Mouse (Mus musculus): ENCODE data around the gene Hdgfl2. TPM values are rescaled to one million over a fixed set of nuclear protein-coding genes. Genes with fewer than 3 reads are reported as not detected.
A peak's percentile ranks its signal among the peaks of the same experiment; 100 is the strongest.

Gene Hdgfl2
- total and polyA plus RNA-seq, 3 experiments: 31.1 to 174 (median 76.0) TPM

DNA sequence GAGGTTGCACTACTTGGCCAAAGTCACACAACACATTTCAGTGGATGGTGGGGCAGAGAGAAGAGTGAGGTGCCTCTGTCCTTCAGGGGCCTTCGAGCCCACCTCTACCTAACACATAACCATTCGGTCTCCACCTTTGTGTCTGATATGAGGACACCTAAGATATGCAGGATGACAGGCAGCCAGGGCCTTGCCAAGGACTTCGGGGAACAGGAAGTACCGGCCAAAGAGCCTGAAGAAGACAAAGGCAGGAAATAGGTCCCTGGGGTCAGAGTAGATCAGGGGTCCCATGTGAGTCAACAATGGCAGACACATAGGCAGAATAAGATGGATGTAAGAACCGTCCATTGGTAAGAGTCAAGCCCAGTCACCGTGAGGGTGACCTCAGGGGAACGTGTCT is 57.1 kb downstream of the Hdgfl2 start:
- Histone ChIP-seq H3K36me3 (replicated peaks) (peaks cover 2% of the 10 kb centered on the region), H3K4me3 (ENCODE audit: low read depth, low read length) (no peak overlapping the region), H3K9me3 (replicated peaks) (0 out of 2 replicates have a peak, but pooled peaks cover 3% of the 10 kb centered on the region), H3K4me1 (ENCODE audit: insufficient read depth, low read depth, low read length) (peaks cover 47% of the 10 kb centered on the region), H3K27me3 (ENCODE audit: insufficient read depth, low read length) (peaks cover 52% of the 10 kb centered on the region)
- TF ChIP-seq CTCF (IDR thresholded peaks at IDR 0.05; ENCODE audit: low read depth, low read length) (no peak), TAL1 (conservative IDR thresholded peaks at IDR 0.05; ENCODE audit: low read depth, low read length) (no peak), GATA2 (IDR thresholded peaks at IDR 0.05; ENCODE audit: borderline replicate concordance, low read depth, low read length) (no peak), POLR2AphosphoS5 (IDR thresholded peaks at IDR 0.05; ENCODE audit: insufficient replicate concordance, low read depth, low read length) (no peak), GATA1 (IDR thresholded peaks at IDR 0.05; ENCODE audit: borderline replicate concordance, low read length) (no peak)
- DNase-seq (ENCODE audit: low spot score) (no peak), ATAC-seq (ENCODE audit: extremely low read depth, insufficient number of reproducible peaks, low FRiP score, poor library complexity, severe bottlenecking) (no peak)

DNA sequence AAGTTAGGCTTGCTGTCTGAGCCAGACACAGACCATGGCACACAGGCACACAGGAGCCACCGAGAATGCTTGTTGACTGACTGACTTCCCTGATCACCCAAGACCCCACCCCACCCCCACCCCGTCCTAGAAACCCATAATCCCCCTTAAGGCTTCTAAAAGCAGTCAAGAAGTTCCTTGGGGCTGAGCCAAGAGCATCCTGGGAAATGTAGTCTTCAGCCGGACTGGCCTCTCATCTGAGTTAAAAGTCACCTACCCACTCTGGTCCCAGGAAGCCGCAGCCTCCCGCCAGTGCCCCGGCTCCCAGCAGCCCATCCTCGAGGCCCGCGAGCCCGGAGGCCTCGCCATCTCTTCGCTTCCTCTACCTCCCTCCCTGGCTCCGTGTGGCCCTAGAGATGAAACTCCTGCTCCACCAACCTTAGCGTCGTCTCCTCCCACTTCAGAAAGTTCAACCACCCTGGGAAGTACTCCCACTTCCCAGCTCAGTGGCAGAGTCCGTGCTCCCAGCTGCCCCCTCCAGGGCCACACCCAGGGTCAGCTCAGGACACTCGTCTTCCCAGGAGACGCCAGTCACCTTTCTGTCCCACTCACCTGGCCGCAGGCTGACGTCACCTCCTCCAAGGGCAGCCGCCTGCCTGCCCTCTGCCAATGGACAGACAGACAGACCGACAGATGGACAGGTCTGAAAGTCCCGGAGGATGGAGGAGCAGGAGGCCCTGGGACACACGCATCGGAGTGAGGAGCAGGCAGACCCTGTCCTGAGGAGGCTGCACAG is 58.6 kb downstream of the Hdgfl2 start:
- no peak for TF ChIP-seq GATA2 (IDR thresholded peaks at IDR 0.05; ENCODE audit: borderline replicate concordance, low read depth, low read length)
- TF ChIP-seq CTCF (IDR thresholded peaks at IDR 0.05; ENCODE audit: low read depth, low read length): no peak
- TF ChIP-seq POLR2AphosphoS5 (IDR thresholded peaks at IDR 0.05; ENCODE audit: insufficient replicate concordance, low read depth, low read length): no peak
- no peak for DNase-seq (ENCODE audit: low spot score)
- Histone ChIP-seq H3K36me3 (replicated peaks) (no peaks in the 10 kb centered on the region), H3K9me3 (replicated peaks) (0 out of 2 replicates have a peak, but pooled peaks cover 3% of the 10 kb centered on the region), H3K27me3 (ENCODE audit: insufficient read depth, low read length) (peaks cover 62% of the 10 kb centered on the region), H3K4me3 (ENCODE audit: low read depth, low read length) (no peak overlapping the region), H3K4me1 (ENCODE audit: insufficient read depth, low read depth, low read length) (peaks cover 45% of the 10 kb centered on the region)
- ATAC-seq (ENCODE audit: extremely low read depth, insufficient number of reproducible peaks, low FRiP score, poor library complexity, severe bottlenecking): no peak

GRCm38 (mm10) chr17:56139355-56139754 is 59.9 kb downstream of the Hdgfl2 start:
- ATAC-seq (ENCODE audit: extremely low read depth, insufficient number of reproducible peaks, low FRiP score, poor library complexity, severe bottlenecking): no peak
- TF ChIP-seq POLR2AphosphoS5 (IDR thresholded peaks at IDR 0.05; ENCODE audit: insufficient replicate concordance, low read depth, low read length) (no peak), CTCF (IDR thresholded peaks at IDR 0.05; ENCODE audit: low read depth, low read length) (no peak), GATA2 (IDR thresholded peaks at IDR 0.05; ENCODE audit: borderline replicate concordance, low read depth, low read length) (no peak), TAL1 (conservative IDR thresholded peaks at IDR 0.05; ENCODE audit: low read depth, low read length) (no peak), GATA1 (IDR thresholded peaks at IDR 0.05; ENCODE audit: borderline replicate concordance, low read length) (no peak)
- peaks cover 34% of the 10 kb centered on the region for H3K4me1 ChIP-seq (ENCODE audit: insufficient read depth, low read depth, low read length)
- peak overlapping the region; percentile 68; the same call in 1 of the 2 replicates for H3K4me3 ChIP-seq (ENCODE audit: low read depth, low read length)
- H3K9me3 ChIP-seq (replicated peaks): 0 out of 2 replicates have a peak, but pooled peaks cover 3% of the 10 kb centered on the region
- peaks cover 74% of the 10 kb centered on the region for H3K27me3 ChIP-seq (ENCODE audit: insufficient read depth, low read length)
- DNase-seq (ENCODE audit: low spot score): no peak
- no peaks in the 10 kb centered on the region for H3K36me3 ChIP-seq (replicated peaks)

DNA sequence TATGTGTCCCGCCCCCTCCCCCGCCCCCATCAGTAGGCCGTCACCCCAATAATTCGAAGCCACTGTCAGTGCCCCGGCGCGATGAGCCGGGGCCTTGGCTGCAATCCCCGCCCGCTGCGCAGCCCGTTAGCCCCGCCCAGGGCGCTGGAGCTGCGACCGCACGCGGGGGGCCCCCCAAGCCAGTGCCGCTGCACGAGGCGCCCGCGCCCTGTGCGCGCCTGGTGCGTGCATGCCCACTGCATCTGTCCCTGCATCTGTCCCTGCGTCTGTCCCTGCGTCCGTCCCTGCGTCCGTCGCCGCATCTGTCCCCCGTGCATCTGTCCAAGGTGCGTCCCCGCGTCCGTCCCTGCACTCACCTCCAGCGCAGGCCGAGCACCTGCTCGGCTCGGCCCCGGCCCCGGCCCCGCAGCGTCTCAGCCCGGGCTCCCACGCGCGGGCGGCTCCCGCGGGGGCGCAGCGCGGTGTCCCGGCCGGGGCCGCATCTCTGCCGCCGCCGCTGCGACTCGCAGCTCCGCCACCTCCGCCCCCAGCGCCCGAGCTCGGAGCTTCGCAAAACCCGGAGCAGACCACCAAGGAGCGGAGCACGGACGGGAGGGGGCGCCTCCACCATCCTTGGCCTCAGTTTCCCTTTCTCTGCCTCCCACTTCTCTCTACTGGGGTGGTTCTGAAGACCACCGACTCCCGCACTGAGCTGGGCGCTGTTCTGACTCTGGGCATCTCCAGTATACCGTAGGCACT is 60.6 kb downstream of the Hdgfl2 start, which contains the start of gene Sema6b:
Gene Sema6b (minus strand): TSS at position 486 of the 738 bp plus-strand sequence.
- H3K4me1 ChIP-seq (ENCODE audit: insufficient read depth, low read depth, low read length): peaks cover 27% of the 10 kb centered on the region
- no peak for TF ChIP-seq TAL1 (conservative IDR thresholded peaks at IDR 0.05; ENCODE audit: low read depth, low read length)
- no peak for TF ChIP-seq GATA1 (IDR thresholded peaks at IDR 0.05; ENCODE audit: borderline replicate concordance, low read length)
- no peak for TF ChIP-seq GATA2 (IDR thresholded peaks at IDR 0.05; ENCODE audit: borderline replicate concordance, low read depth, low read length)
- TF ChIP-seq POLR2AphosphoS5 (IDR thresholded peaks at IDR 0.05; ENCODE audit: insufficient replicate concordance, low read depth, low read length): no peak
- no peak for ATAC-seq (ENCODE audit: extremely low read depth, insufficient number of reproducible peaks, low FRiP score, poor library complexity, severe bottlenecking)
- H3K36me3 ChIP-seq (replicated peaks): no peaks in the 10 kb centered on the region
- peak within 1 kb of the TSS; percentile 68 for H3K4me3 ChIP-seq (ENCODE audit: low read depth, low read length)
- no peak for DNase-seq (ENCODE audit: low spot score)
- H3K27me3 ChIP-seq (ENCODE audit: insufficient read depth, low read length): peaks cover 78% of the 10 kb centered on the region
- 0 out of 2 replicates have a peak, but pooled peaks cover 3% of the 10 kb centered on the region for H3K9me3 ChIP-seq (replicated peaks)

GRCm38 (mm10) chr17:56141702-56142605 is 62.5 kb downstream of the Hdgfl2 start:
- Histone ChIP-seq H3K4me3 (ENCODE audit: low read depth, low read length) (no peak overlapping the region), H3K27me3 (ENCODE audit: insufficient read depth, low read length) (peaks cover 87% of the 10 kb centered on the region), H3K4me1 (ENCODE audit: insufficient read depth, low read depth, low read length) (peaks cover 25% of the 10 kb centered on the region), H3K36me3 (replicated peaks) (no peaks in the 10 kb centered on the region), H3K9me3 (replicated peaks) (0 out of 2 replicates have a peak, but pooled peaks cover 3% of the 10 kb centered on the region)
- no peak for TF ChIP-seq GATA1 (IDR thresholded peaks at IDR 0.05; ENCODE audit: borderline replicate concordance, low read length)
- no peak for TF ChIP-seq GATA2 (IDR thresholded peaks at IDR 0.05; ENCODE audit: borderline replicate concordance, low read depth, low read length)
- TF ChIP-seq POLR2AphosphoS5 (IDR thresholded peaks at IDR 0.05; ENCODE audit: insufficient replicate concordance, low read depth, low read length): no peak
- TF ChIP-seq TAL1 (conservative IDR thresholded peaks at IDR 0.05; ENCODE audit: low read depth, low read length): no peak
- TF ChIP-seq CTCF (IDR thresholded peaks at IDR 0.05; ENCODE audit: low read depth, low read length): no peak
- DNase-seq (ENCODE audit: low spot score) (no peak), ATAC-seq (ENCODE audit: extremely low read depth, insufficient number of reproducible peaks, low FRiP score, poor library complexity, severe bottlenecking) (no peak)

Data from G1E (cell line).